Comparison of ENCODE assay signal across 21 mouse cellular contexts in the genomic region with DNA sequence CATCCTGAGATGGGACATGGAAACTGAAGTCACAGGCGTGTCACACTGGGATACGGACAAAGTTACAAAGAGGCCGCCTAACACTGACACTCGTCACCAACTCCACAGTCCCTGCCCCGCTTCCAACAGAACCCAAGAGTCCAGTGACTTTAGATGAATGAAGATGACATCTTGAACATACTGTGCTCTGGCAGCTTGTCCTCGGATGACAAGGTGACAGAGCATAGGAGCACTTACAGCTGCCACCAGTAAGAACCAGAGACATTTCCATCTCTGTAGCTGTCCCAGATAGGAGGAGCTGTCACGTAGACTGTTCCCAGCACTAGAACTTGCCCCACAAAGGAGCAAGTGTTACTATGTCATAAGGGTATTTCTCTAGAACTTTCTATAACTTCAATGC. TPM values are rescaled to one million over a fixed set of nuclear protein-coding genes. Genes with fewer than 3 reads are reported as not detected.
DNase-seq lines count a peak whose midpoint lies in the region; ATAC-seq and TF ChIP-seq lines count a peak whose summit lies in the region.
"Had no signal": no experiment of that assay in that cellular context is flagged by ENCODE, and none has a peak within 500 bp of the region (broad histone marks: within the 10 kb centered on the region; RNA-seq: fewer than 3 reads in every experiment).

No protein-coding gene starts in this region.

- TF ChIP-seq POLR2A in lung, adult 2 months (IDR thresholded peaks at IDR 0.05; ENCODE audit: borderline replicate concordance, extremely low read depth, low read depth, low read length): no peak

- no peaks in the 10 kb centered on the region for H3K9me3 ChIP-seq in lung, embryonic 15.5 days
- H3K9me3 ChIP-seq in midbrain, embryonic 13.5 days: no peaks in the 10 kb centered on the region
- H3K9me3 ChIP-seq: embryonic facial prominence, embryonic 10.5 days; hindbrain, embryonic 15.5 days; intestine, embryonic 15.5 days; limb, embryonic 10.5 days; neural tube, embryonic 15.5 days had no signal

- DNase-seq in gastrocnemius, adult 2 months: peak; percentile 51
- DNase-seq in gastrocnemius, postnatal 36 days: no peak
- no peak for DNase-seq in lung, adult 2 months
- peak; percentile 66 for DNase-seq in lung, postnatal 10 days
- no peak for DNase-seq in c-Kit-positive CD71-positive TER-119-positive erythroid progenitor cells, embryonic 14.5 days (ENCODE audit: low spot score)
- DNase-seq: adrenal gland, postnatal 25 days; cerebellum, adult 11 months; cerebellum, postnatal 10 days; kidney, adult 8-10 months; kidney, postnatal 10 days; thymus, adult 18-20 months; thymus, postnatal 4 days had no signal

- ATAC-seq in lung, embryonic 15.5 days (ENCODE audit: borderline replicate concordance, extremely low read depth, low FRiP score, low TSS enrichment): peak; percentile 89
- no peak for ATAC-seq in midbrain, embryonic 13.5 days
- ATAC-seq: forebrain, embryonic 16.5 days; intestine, embryonic 15.5 days had no signal

- 46% methylated on average over 7 of the region's 7 CpGs for WGBS in lung, embryonic 15.5 days
- 71% methylated on average over 7 of the region's 7 CpGs for WGBS in lung, adult 2 months
- 87% methylated on average over 7 of the region's 7 CpGs for WGBS in midbrain, embryonic 13.5 days

- intact Hi-C loops in gastrocnemius, adult 2 months (cut with DNase I): no loop called here
- intact Hi-C loops in gastrocnemius, postnatal 36 days (cut with DNase I): no loop called here

- no peak overlapping the region for H3K4me3 ChIP-seq in gastrocnemius, adult 2 months
- no peak overlapping the region for H3K4me3 ChIP-seq in lung, embryonic 15.5 days
- H3K4me3 ChIP-seq in lung, adult 2 months (replicated peaks; ENCODE audit: extremely low read depth, low read depth, low read length): no peak overlapping the region
- H3K4me3 ChIP-seq in midbrain, embryonic 13.5 days (replicated peaks): no peak overlapping the region
- H3K4me3 ChIP-seq: embryonic facial prominence, embryonic 10.5 days; hindbrain, embryonic 15.5 days; intestine, embryonic 15.5 days; limb, embryonic 10.5 days; neural tube, embryonic 15.5 days had no signal

- H3K36me3 ChIP-seq in lung, embryonic 15.5 days: peaks cover 41% of the 10 kb centered on the region
- H3K36me3 ChIP-seq in midbrain, embryonic 13.5 days: no peaks in the 10 kb centered on the region
- H3K36me3 ChIP-seq: embryonic facial prominence, embryonic 10.5 days; hindbrain, embryonic 15.5 days; limb, embryonic 10.5 days; neural tube, embryonic 15.5 days had no signal

- no peak overlapping the region for H3K9ac ChIP-seq in lung, embryonic 15.5 days
- no peak overlapping the region for H3K9ac ChIP-seq in midbrain, embryonic 13.5 days (replicated peaks)
- H3K9ac ChIP-seq: hindbrain, embryonic 15.5 days; intestine, embryonic 15.5 days; neural tube, embryonic 15.5 days had no signal

- H3K4me2 ChIP-seq in lung, embryonic 15.5 days: no peak overlapping the region
- no peak overlapping the region for H3K4me2 ChIP-seq in midbrain, embryonic 13.5 days (replicated peaks)
- H3K4me2 ChIP-seq: hindbrain, embryonic 15.5 days; intestine, embryonic 15.5 days; midbrain, embryonic 11.5 days; neural tube, embryonic 15.5 days had no signal

- no peaks in the 10 kb centered on the region for H3K27me3 ChIP-seq in lung, embryonic 15.5 days
- H3K27me3 ChIP-seq in midbrain, embryonic 13.5 days: no peaks in the 10 kb centered on the region
- H3K27me3 ChIP-seq: hindbrain, embryonic 15.5 days; intestine, embryonic 15.5 days; neural tube, embryonic 15.5 days had no signal

- H3K4me1 ChIP-seq in lung, embryonic 15.5 days: peaks cover 31% of the 10 kb centered on the region
- peaks cover 9% of the 10 kb centered on the region for H3K4me1 ChIP-seq in lung, adult 2 months (ENCODE audit: control insufficient read depth, insufficient read depth, low read length)
- peaks cover 20% of the 10 kb centered on the region for H3K4me1 ChIP-seq in midbrain, embryonic 13.5 days (replicated peaks)
- H3K4me1 ChIP-seq: hindbrain, embryonic 15.5 days had no signal

- H3K27ac ChIP-seq in gastrocnemius, adult 2 months: peak overlapping the region; percentile 88
- peak overlapping the region; percentile 81 for H3K27ac ChIP-seq in lung, embryonic 15.5 days
- H3K27ac ChIP-seq in midbrain, embryonic 13.5 days: no peak overlapping the region
- H3K27ac ChIP-seq: embryonic facial prominence, embryonic 10.5 days; hindbrain, embryonic 15.5 days; intestine, embryonic 15.5 days; limb, embryonic 10.5 days; neural tube, embryonic 15.5 days had no signal

- TF ChIP-seq CTCF in gastrocnemius, adult 2 months (IDR thresholded peaks at IDR 0.05): no peak
- no peak for TF ChIP-seq CTCF in lung, adult 2 months (IDR thresholded peaks at IDR 0.05; ENCODE audit: insufficient read depth, low read length)

RNA-seq across cellular contexts. Expression of a gene that starts 18.4 kb away (rescaled TPM):
- total RNA-seq in gastrocnemius, adult 2 months (2021): 10 to 100 TPM; 44.2 to 55.4 TPM
- 10 to 100 TPM; 41.0 to 53.1 TPM for total RNA-seq in gastrocnemius, postnatal 36 days (2021)
- polyA plus RNA-seq in lung, embryonic 15.5 days (2015; fragmentation: Nextera tagmentation; extraction: Ambion mirVana): 66.0 and 70.0 TPM in 2 replicates
- polyA plus RNA-seq in lung, adult 2 months (2012; rRNA removed): 285 and 297 TPM in 2 replicates
- 9.1 and 12.3 TPM in 2 replicates for polyA plus RNA-seq in midbrain, embryonic 13.5 days (2015; fragmentation: Nextera tagmentation; extraction: Ambion mirVana)

Comparison
In these comparisons a context has a peak if more than half of its experiments do, and no peak if none do; other contexts are left out.
1. DNase-seq: peak in gastrocnemius, adult 2 months (single experiment) and lung, postnatal 10 days (single experiment); none in gastrocnemius, postnatal 36 days (0 of 2), lung, adult 2 months (single experiment) and c-Kit-positive CD71-positive TER-119-positive erythroid progenitor cells, embryonic 14.5 days (single experiment).